Mouse (Mus musculus): ENCODE data around the gene Rps6kc1.

Rps6kc1 gene

DNA sequence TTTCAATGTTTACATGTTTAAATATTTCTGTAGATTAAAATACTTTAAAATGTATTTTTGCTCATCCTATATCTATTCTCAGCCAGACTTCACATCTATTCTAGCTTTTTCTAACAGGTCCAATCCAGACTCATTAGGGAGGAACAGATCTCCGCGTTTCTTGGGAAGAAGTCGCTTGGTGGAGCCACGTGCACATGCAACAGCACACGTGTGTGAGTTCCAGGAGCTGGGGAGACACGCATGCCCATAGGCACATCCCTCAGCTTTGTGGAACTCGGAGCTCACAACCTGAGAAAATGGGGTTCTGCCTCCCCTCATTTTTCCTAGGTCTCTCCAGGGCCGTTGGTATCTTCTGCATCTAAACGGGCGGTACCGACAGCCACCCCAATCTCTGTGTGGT lies 243.7 kb downstream of the Rps6kc1 start:
- DNase-seq (ENCODE audit: low read depth, low spot score), result no peak

DNA sequence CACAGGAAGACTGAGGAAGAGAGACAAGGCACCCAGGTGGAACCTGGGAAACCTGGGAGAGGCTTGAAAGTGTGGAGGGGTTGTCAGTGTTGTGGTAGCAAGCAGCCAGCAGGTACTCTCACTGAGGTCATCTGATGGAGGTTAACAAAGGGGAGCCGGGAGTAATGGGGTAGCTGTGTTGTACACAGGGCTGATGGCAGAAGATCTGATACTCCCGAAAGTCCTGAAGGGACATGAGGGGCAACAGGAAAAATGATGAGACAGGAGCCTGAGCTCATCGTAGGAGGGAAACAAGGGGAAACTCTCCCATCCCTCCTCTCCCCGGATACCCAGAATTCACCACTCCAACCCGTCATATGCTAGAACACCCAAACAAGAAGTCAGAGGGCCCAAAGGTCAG lies 244.2 kb downstream of the Rps6kc1 start:
- no peak for DNase-seq (ENCODE audit: low read depth, low spot score)

DNA sequence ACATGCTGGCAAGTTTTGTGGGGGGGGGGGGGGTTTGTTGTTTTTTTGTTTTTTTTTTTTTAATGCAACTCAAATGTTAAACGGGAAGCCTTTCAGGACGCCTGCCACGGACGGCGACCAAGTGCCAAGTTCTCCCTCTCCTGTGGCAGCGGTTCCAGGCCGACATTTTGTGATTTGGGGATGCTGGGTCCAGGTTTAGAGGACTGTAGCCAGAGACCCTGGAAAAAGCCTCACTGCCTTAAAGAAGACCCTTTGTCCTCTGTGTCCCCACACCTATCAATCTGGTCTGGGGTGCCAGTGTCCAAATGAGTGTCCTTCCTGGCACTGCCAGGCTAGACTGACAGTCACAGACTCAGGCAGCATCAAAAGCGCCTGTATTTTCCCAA lies 246.1 kb downstream of the Rps6kc1 start:
- DNase-seq (ENCODE audit: low read depth, low spot score), result no peak

DNA sequence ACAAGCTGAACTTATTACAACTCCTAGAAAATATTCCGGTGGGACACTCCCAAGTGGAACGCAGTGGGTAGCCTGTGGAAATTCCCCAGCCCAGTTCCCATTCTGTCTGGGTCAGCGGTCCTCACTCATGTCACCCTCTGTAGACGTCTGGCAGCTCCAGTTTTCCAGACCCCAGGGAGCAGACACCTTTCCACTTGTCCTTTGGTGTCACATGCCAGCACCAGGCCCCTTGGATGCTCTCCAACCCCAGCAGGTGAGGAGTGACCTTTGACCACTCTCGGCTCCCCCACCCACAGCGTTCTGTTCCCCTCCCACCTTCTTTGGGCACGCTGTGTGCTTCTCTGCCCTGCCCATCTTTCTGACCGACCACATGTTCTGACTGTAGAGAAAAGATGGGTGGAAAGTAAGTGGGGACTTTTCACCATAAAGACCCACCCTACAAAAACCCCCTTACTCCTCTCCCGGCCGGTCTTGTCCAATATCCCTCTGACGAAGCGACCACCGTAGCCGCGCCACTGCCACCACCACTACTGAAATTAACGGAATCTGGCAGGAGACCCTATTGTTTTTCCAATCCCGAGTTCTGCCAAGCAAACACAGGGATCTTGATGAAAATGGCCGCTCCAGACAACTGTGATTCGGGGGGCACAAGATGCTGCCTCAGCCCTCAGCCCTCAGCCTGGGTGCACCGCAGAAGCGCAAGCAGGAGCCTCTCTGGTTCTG lies 246.6 kb downstream of the Rps6kc1 start:
- DNase-seq (ENCODE audit: low read depth, low spot score), result no peak

DNA sequence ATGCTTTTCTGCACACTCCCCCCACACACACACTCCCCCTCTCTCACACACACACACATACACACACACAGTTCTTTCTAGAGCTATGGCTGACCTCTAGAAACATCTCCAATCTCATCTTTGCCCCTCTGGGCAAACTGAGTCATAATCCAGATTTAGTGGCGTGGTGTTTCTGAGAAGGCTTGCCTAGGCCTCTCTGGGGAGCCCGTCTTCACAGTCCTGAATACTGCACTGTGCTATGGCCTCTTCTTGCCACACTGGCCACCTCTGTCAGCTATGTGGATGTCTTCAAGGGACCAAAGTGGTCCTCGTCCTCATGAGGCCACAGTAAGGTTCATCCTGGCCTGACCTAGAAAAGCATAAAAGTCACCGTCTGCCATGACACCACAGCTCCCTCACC lies 247.6 kb downstream of the Rps6kc1 start:
- DNase-seq (ENCODE audit: low read depth, low spot score), result no peak

DNA sequence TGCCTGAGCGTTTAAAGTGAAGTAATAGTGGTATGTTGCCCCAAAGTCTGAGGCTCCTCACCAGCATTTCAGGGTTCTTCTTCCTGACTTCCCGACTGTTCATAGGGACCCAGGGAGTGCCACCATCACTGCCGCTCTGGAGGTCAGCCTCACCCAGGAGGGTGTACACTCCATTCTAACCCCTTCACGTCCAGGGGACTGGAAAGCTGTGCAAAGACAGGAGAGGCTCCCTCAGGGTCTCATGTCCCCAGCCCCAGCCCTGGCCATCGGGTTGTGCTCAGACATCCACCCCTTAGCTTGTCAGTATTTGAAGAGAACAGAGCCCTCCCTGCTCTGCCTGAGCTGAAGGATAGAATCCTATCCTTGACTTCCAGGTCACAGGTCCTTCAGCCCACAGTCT lies 248.8 kb downstream of the Rps6kc1 start:
- DNase-seq (ENCODE audit: low read depth, low spot score), result no peak

DNA sequence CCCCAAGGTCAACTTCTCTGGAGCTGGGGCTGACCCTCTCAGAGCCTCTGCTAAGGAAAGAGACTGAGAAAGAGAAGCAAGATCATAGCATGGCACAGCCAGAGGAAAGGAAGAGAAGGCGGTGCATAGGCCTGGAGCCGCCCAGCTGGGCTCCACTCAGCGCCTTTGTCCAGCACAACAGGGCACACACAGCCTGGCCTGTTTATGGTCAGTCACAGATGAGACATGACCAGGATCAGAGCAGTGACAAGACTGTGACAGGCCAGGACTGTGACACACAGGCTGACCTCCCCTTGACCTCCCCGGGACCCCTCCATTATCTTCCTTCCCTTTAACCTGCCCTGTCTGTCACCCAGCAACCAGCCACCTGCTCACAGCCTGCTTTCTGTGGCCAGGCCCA lies 249.8 kb downstream of the Rps6kc1 start:
- DNase-seq (ENCODE audit: low read depth, low spot score), result no peak

DNA sequence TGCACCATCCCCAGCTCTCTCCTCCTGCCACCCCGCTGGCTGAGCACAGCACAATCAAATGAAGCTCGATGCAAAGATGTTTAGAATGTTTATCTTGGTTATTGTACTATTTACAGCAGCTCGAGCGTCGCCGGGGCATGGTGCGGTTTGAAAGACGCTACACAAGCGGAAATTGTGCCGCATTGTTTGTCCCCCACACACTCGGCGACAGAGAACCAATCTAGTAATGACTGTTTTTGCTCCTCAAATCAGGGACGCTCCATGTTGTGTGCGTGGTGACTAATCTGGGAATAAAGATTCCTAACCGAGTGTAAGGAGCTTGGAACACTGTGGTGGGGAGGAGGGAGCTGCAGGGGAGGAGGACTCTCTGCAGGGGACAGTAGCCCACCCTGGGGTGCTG lies 250.3 kb downstream of the Rps6kc1 start:
- DNase-seq (ENCODE audit: low read depth, low spot score), result no peak

DNA sequence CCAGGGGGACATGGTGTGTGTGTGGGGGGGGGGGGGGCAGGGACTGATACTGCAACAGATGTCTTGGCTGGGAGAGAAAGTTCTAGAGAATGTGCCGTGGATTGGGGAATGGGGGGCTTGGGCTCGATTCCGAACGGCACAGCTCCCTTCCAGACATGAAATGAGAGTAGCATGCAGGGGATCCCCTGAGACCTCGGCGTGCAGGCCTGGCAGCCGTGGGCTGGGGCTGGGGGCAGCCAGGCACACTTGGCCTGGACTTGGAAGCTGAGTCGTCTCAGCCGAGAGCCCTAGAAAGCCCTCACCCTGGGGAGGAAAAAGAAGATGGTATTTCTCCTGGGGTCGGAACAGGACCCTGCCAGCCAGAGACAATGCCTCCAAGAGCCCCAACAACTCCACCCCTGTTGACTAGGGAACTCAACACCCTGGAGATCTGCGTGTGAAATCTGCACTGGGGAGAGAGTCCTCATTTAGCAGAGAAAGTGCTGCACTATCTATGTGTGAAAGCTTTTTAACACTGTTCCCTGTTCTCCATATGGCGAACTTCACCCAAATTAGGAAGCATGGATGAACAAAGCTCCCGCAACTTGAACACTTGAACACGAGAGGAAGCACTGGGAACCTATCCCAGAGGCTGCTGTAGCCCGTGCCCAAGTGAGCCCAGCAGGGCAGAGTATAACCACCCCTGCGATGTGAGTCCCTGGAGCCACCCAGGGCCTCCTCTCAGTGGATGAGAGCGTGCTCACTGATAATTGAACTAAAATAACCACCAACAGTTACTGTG lies 251.7 kb downstream of the Rps6kc1 start:
- no peak for DNase-seq (ENCODE audit: low read depth, low spot score)

DNA sequence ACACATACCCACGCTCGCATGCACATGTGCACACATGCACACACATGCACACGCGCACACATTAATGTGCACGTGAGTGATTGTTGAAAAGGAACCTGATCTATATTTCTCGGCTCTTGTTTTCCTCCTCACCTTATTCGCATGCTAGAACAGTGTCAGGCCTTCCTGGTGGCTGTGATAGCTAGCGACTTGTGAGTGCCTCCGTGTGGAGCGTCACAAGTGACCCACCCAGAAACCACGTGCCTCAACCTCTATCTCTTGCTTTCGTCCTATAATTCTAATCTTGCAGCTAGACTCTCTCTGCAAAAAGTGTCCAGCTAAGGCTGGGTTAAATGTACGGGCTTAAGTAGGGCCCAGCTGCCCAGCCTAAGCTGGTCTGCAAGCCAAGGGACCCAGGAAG lies 253.3 kb downstream of the Rps6kc1 start:
- no peak for DNase-seq (ENCODE audit: low read depth, low spot score)

DNA sequence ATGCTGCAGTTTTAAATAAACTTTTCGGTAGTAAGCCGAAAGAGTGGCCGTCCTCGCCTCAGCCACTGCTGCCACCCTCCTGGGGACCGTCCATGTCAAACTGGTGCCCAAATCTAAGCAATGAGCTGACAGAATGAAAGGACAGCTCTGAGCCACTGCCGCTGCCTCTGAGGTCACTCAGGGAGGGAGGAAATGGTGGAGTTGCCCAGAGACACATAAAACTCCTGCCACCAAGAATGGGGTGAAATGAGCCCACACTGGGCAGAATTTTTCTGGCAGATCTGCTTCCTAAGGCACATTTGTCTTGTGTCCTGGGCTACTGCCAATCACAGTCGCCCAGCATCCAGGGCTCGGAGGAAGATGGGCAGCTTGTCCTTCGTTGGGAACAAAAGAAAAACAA lies 255.5 kb downstream of the Rps6kc1 start:
- DNase-seq (ENCODE audit: low read depth, low spot score), result no peak

DNA sequence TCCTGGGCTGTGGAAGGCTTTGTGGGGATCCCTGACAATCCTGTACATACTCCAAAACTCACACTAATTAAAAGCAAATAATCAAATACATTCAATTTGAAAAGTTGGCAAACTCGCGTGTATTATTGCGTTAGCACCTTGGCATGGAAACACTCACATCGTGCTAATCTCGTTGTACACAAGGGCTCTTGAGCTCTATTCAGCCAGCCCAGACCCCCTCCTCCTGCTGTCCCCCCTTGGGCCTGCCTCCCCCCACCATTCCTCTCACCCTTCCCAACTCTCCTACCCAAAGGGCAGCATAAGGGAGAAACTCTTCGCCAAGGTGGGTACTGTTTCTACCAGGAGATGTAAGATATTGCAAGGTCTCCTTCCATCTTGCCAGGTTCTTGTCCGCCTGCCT lies 255.9 kb downstream of the Rps6kc1 start:
- no peak for DNase-seq (ENCODE audit: low read depth, low spot score)

DNA sequence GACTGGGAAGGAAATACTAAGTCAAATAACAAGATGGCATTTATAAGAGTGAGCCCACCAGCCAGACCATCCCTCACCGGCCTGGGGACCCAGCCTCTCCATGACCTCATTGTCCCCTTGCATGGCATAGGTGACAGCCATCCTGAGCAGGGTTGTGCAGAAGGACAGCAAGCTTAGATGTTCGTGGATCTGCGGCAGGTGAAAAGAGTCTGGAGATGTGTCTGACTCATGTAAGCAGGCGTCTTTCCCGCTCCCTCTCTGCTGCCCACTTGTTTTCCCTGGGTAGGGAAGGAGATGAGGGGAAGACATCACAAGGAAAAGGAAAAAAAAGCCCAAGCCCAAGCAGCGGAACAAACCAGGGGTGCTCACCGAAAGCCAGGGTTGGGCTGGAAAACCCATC lies 256.5 kb downstream of the Rps6kc1 start:
- DNase-seq (ENCODE audit: low read depth, low spot score), result no peak

DNA sequence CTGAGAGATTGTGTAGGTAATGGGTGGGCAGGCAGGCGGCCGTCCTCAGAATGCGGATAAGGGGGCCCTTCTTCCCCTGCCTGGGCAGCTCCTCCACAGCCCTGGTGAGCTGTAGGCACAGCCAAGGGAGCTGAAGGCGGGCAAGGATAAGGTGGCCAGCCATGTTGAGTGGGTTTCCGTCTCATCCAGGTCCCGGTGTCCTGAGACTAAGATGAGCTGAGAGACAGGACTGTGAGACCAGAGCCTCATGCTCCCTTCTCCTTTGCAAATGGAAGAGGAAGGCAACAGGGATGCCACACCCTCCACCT lies 256.9 kb downstream of the Rps6kc1 start:
- no peak for DNase-seq (ENCODE audit: low read depth, low spot score)

DNA sequence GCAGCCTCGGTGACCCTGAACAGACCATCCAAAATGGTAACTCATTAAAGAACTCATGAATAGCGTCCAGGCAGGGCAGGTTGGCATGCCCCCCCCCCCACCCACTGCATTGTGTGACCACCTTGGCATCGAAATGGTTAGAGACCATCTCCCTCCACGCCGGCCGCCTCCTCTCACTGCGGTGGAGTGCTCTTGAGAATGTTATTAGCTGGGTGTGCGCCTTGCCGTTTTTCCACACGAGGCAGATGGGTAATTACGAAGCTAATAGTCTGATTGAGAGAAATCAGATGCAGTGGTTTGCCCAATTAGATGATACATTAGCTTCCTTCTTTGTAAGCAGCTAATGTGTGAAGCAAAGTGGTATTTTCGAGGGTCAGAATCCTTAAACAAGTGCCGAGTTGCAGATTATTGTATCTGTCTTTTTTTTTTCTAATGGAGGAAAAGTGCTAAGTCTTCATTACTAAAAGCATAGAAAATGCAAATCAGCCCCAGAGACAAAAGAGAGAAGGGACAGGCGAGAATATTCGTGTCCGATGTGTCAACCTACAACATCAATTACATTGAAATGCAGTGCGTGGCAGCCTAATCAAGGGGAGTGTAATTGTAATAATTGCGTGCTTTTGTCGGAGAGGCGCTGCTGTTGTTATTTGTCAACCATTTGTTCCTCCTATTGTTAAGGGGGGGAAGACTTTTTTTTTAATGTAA lies 257.4 kb downstream of the Rps6kc1 start:
- DNase-seq (ENCODE audit: low read depth, low spot score), result no peak

DNA sequence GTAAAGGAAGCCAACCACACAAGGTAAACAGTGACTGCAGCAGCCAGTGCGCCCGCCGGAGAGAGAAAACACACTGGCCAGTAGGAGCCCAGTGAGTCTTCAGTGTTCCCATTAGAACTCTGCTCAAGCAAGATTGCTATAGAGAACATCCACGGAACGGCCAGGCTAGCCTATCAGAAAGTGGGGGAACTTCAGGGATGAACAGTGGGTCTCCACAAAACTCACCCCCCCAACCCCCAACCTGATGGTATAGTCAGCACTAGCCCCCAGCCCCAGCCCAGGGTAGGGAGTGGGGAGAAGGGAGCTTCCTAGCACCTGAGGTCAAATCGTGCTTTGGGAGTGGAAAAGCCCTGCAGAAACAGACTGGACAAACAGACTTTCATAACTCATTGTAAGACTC lies 258.5 kb downstream of the Rps6kc1 start:
- DNase-seq (ENCODE audit: low read depth, low spot score), result no peak

Measured in retina, adult 2 months (tissue).